Mouse (Mus musculus) liver, adult 2 months (tissue): ENCODE data around the gene Sycp3. TPM values are rescaled to one million over a fixed set of nuclear protein-coding genes. Genes with fewer than 3 reads are reported as not detected.
"Not testable (repeated sequence)": the region's sequence is repeated elsewhere in the genome, so short reads cannot be mapped to it uniquely, and the experiment has no call there.

Experiments used
- DNase-seq: peaks from one replicate; pipeline ENCODE4 v3.0.0-alpha.2; 2011; ENCODE audit warnings: low read depth, low spot score; ENCODE audit errors: extremely low read depth
- H3K27ac ChIP-seq: fragments of 200-500 bp; replicated peaks from 2 replicates; pipeline ENCODE4 v1.5.1; 2012; ENCODE audit warnings: low read depth, mild to moderate bottlenecking, control low read depth, inconsistent platforms, low read length; ENCODE audit not compliant: insufficient read depth
- H3K27me3 ChIP-seq: fragments of 200-500 bp; 2 replicates; pipeline ENCODE4 v1.6.1; 2012; ENCODE audit warnings: mild to moderate bottlenecking, moderate library complexity, low read length, inconsistent platforms; ENCODE audit not compliant: control insufficient read depth, insufficient read depth
- H3K36me3 ChIP-seq: fragments of 200-500 bp; 2 replicates; pipeline ENCODE4 v1.6.1; 2012; ENCODE audit warnings: low read length, inconsistent platforms; ENCODE audit not compliant: control insufficient read depth, insufficient read depth
- H3K4me1 ChIP-seq: fragments of 200-500 bp; 2 replicates; pipeline ENCODE4 v1.6.1; 2011; ENCODE audit warnings: low read length; ENCODE audit not compliant: control insufficient read depth, insufficient read depth
- H3K4me3 ChIP-seq: fragments of 200-500 bp; 2 replicates; pipeline ENCODE4 v1.5.1; 2011; ENCODE audit warnings: low read depth, mild to moderate bottlenecking, control low read depth, low read length, moderate library complexity; ENCODE audit not compliant: insufficient read depth
- H3K79me2 ChIP-seq: fragments of 200-500 bp; 2 replicates; pipeline ENCODE4 v1.6.1; 2012; ENCODE audit warnings: inconsistent platforms, mild to moderate bottlenecking, low read length, moderate library complexity; ENCODE audit not compliant: control insufficient read depth, insufficient read depth
- H3K9ac ChIP-seq: fragments of 200-500 bp; 2 replicates; pipeline ENCODE4 v1.6.1; 2012; ENCODE audit warnings: low read depth, mild to moderate bottlenecking, control low read depth, inconsistent platforms, low read length
- CTCF ChIP-seq: fragments of 200-500 bp; IDR thresholded peaks from 2 replicates; pipeline ENCODE4 v1.5.1; 2011; ENCODE audit warnings: low read depth, low read length, control low read depth
- POLR2A ChIP-seq: fragments of 200-500 bp; IDR thresholded peaks from 2 replicates; pipeline ENCODE4 v1.6.1; 2011; ENCODE audit warnings: low read length, control low read depth; ENCODE audit not compliant: insufficient read depth; ENCODE audit errors: extremely low read depth
- WGBS: fragments of 180-500 bp; shearing (Covaris S2); methylation state at CpG from one replicate; pipeline ENCODE4 v1.1.7; 2018; 5-methylcytosine and 5-hydroxymethylcytosine counted together
- polyA plus RNA-seq: library from polyadenylated mRNA; depleted of rRNA; stranded (reverse); fragments of >200 nt; gene quantifications from 2 replicates; pipeline ENCODE4 v1.2.3, GENCODE M21; 2012
- total RNA-seq: library from RNA; depleted of rRNA; stranded (reverse); fragments of >200 nt; gene quantifications from 2 replicates; pipeline ENCODE4 v1.2.3, GENCODE M21; 2014

The Sycp3 gene
- total and polyA plus RNA-seq, 2 experiments = not detected

GRCm38 (mm10) chr10:88507691-88508143, 48.3 kb downstream of the Sycp3 start:
- Histone ChIP-seq H3K9ac (peak overlapping the region; percentile 54; the same call in 1 of the 2 replicates), H3K27ac (peak overlapping the region; percentile 89), H3K27me3 (no peaks in the 10 kb centered on the region), H3K4me1 (peaks cover 23% of the 10 kb centered on the region), H3K36me3 (no peaks in the 10 kb centered on the region), H3K4me3 (no peak overlapping the region), H3K79me2 (peaks cover 6% of the 10 kb centered on the region; the same call in 1 of the 2 replicates)
- no peak for TF ChIP-seq CTCF
- TF ChIP-seq POLR2A = no peak
- 22% methylated on average over 7 of the region's 7 CpGs for WGBS
- peak; percentile 95 for DNase-seq

GRCm38 (mm10) chr10:88510503-88511271, 51.3 kb downstream of the Sycp3 start:
- WGBS = 46% methylated on average over 12 of the region's 12 CpGs
- Histone ChIP-seq H3K27me3 (no peaks in the 10 kb centered on the region), H3K36me3 (no peaks in the 10 kb centered on the region), H3K9ac (no peak overlapping the region), H3K4me3 (no peak overlapping the region), H3K79me2 (no peaks in the 10 kb centered on the region), H3K27ac (no peak overlapping the region; the same call in 1 of the 2 replicates), H3K4me1 (peaks cover 22% of the 10 kb centered on the region)
- peak; percentile 76 for DNase-seq
- TF ChIP-seq POLR2A = no peak
- no peak for TF ChIP-seq CTCF

- Histone ChIP-seq H3K27me3 (no peaks in the 10 kb centered on the region), H3K36me3 (no peaks in the 10 kb centered on the region), H3K27ac (no peak overlapping the region), H3K9ac (no peak overlapping the region), H3K79me2 (no peaks in the 10 kb centered on the region), H3K4me3 (no peak overlapping the region), H3K4me1 (peaks cover 22% of the 10 kb centered on the region)
- peak; percentile 71 for DNase-seq
- TF ChIP-seq CTCF (no peak), POLR2A (no peak)
- 59% methylated on average over 9 of the region's 9 CpGs for WGBS
These were observed 52.0 kb downstream of the Sycp3 start for GRCm38 (mm10) chr10:88511355-88511754.

- Histone ChIP-seq H3K4me3 (no peak overlapping the region), H3K36me3 (no peaks in the 10 kb centered on the region), H3K79me2 (no peaks in the 10 kb centered on the region), H3K9ac (no peak overlapping the region), H3K4me1 (peaks cover 9% of the 10 kb centered on the region), H3K27me3 (no peaks in the 10 kb centered on the region), H3K27ac (peak overlapping the region; percentile 87; the same call in 1 of the 2 replicates)
- DNase-seq = no peak
- no peak for TF ChIP-seq POLR2A
- TF ChIP-seq CTCF = no peak
- WGBS = 81% methylated on average over 8 of the region's 8 CpGs
These were observed 54.3 kb downstream of the Sycp3 start for GRCm38 (mm10) chr10:88513574-88514135.

- Histone ChIP-seq H3K4me3 (no peak overlapping the region), H3K9ac (no peak overlapping the region), H3K4me1 (peaks cover 9% of the 10 kb centered on the region), H3K27ac (peak overlapping the region; percentile 87), H3K79me2 (no peaks in the 10 kb centered on the region), H3K36me3 (no peaks in the 10 kb centered on the region), H3K27me3 (no peaks in the 10 kb centered on the region)
- 26% methylated on average over 2 of the region's 2 CpGs for WGBS
- TF ChIP-seq POLR2A = no peak
- peak; percentile 71 for TF ChIP-seq CTCF
- peak; percentile 78 for DNase-seq
These were observed 55.1 kb downstream of the Sycp3 start for GRCm38 (mm10) chr10:88514495-88514894.

GRCm38 (mm10) chr10:88515049-88515448, 55.7 kb downstream of the Sycp3 start:
- WGBS = 31% methylated on average over 7 of the region's 7 CpGs

More at GRCm38 (mm10) chr10:88515049-88515448, 55.7 kb downstream of the Sycp3 start:
- H3K4me3 ChIP-seq, H3K4me1 ChIP-seq, H3K79me2 ChIP-seq, H3K36me3 ChIP-seq, H3K9ac ChIP-seq, H3K27me3 ChIP-seq: not testable (repeated sequence)
- DNase-seq = peak; percentile 97
- H3K27ac ChIP-seq = peak overlapping the region; percentile 87
